Mouse (Mus musculus): Measurements from ENCODE around the gene Dpf3.

Dpf3 gene

DNA sequence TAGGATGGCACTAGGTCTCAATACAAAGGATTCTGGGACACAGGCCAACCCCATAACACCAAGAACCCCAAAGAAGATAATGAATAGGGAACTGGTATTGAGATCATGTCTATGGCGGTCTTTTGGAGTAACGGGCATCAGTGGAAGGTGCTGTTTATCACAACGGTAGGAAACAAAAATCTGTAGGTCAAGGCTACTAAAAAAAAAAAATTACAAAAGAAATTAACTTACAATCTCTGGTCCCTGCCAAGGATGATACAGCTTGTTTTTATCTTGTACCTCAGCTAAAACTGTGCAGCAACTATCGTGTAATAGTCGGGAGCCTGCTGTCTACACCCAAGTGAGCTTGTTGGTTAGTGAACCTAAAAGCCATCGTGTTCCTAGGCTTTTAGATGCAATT lies 9.2 kb upstream of the Dpf3 start:
- no peak for DNase-seq (ENCODE audit: extremely low spot score, low spot score)

DNA sequence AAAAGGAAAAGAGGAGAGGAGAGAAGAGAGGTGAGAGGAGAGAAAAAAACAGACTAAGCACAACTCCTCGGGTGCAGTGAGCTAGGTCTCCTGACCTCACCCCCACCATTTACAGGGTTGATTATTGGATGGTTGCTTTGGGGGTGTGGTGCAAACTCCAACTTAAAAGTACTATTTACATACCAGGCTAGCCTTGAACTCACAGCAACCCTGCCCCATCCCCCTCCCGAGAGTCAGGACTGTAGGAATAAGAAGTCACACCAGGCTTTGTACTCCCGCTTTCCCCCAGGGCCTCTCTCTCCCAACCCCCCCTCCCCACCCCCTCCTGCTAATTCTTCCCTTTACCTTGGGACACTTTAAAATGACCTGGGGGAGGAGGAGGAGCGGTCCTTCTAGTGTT lies 8.8 kb upstream of the Dpf3 start:
- DNase-seq (ENCODE audit: extremely low spot score, low spot score) = no peak

- peak; percentile 22 for DNase-seq (ENCODE audit: extremely low spot score, low spot score)
Measured at GRCm38 (mm10) chr12:83495961-83496282, 8.4 kb upstream of the Dpf3 start.

- no peak for DNase-seq (ENCODE audit: extremely low spot score, low spot score)
Measured at GRCm38 (mm10) chr12:83495248-83495960, 7.9 kb upstream of the Dpf3 start.

DNA sequence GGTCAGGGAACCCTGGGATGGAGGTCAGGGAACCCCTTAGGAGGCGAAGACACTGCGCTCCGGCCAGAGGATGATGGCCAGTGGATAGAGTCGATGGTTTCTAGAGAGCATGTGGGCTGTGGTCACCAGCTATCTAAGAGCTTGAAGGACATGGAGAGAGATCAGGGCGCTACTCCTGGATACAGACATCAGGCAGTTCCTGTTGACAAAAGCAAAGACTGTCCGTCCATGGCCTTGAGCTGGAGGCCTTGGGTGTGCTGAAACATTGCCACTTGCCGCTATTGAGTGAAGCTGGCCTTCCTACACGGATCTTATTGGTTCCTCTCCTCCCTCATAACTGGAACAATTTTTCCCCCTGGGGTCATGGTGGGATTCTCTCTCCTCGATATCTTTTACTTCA lies 6.7 kb upstream of the Dpf3 start:
- no peak for DNase-seq (ENCODE audit: extremely low spot score, low spot score)

DNA sequence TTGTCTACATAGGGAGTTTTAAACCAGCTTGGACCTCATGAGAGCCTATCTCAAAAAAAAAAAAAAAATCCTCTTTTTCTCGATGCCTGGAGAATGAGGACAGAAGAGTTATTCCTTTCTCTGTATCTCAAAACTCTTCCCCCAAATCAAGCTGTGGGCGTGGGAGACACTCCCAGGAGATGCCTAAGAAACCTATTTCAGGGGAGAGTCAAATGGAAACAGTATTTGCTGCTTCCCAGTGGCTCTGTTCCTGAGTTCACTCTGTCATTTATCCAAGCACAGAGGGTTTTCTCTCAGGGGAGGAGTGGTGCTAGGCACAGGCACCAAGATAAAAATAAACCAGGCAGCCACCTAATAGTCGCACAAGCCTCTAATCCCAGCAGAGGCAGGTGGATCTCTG lies 5.3 kb upstream of the Dpf3 start:
- DNase-seq (ENCODE audit: extremely low spot score, low spot score) = no peak

- no peak for DNase-seq (ENCODE audit: extremely low spot score, low spot score)
Measured at GRCm38 (mm10) chr12:83491609-83492008, 4.1 kb upstream of the Dpf3 start.

DNA sequence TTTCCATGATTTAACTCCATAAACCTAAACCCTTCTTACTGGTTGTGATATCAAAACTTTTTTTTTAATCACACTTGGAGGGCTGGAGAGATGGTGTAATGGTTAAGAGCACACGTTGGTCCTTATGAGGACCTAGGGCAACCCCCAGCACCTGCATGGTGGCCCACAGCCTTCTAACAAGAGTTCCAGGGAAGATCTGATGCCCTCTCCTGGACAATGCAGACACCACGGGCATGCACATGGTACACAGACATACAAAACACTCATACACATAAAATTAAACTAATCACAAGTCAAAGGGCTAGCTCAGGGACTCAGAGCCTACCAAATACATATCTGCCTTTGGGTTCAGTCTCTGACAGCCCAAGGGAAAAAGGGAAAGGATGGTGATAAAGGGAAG lies 2.2 kb upstream of the Dpf3 start:
- no peak for DNase-seq (ENCODE audit: extremely low spot score, low spot score)

- peak; percentile 69 for DNase-seq (ENCODE audit: extremely low spot score, low spot score)
Measured at GRCm38 (mm10) chr12:83488211-83488941, 860 bp upstream of the Dpf3 start.

- DNase-seq (ENCODE audit: extremely low spot score, low spot score) = peak; percentile 79
Measured at GRCm38 (mm10) chr12:83486671-83487461, 650 bp downstream of the Dpf3 start.

GRCm38 (mm10) chr12:83485911-83486670 lies 1.4 kb downstream of the Dpf3 start:
- peak; percentile 63 for DNase-seq (ENCODE audit: extremely low spot score, low spot score)

- peak; percentile 40 for DNase-seq (ENCODE audit: extremely low spot score, low spot score)
Measured at GRCm38 (mm10) chr12:83484855-83485745, 2.4 kb downstream of the Dpf3 start.

- DNase-seq (ENCODE audit: extremely low spot score, low spot score) = no peak
Measured at GRCm38 (mm10) chr12:83483653-83484052, 3.9 kb downstream of the Dpf3 start.

GRCm38 (mm10) chr12:83481439-83481838 lies 6.1 kb downstream of the Dpf3 start:
- no peak for DNase-seq (ENCODE audit: extremely low spot score, low spot score)

- no peak for DNase-seq (ENCODE audit: extremely low spot score, low spot score)
Measured at GRCm38 (mm10) chr12:83479818-83480401, 7.6 kb downstream of the Dpf3 start.

DNA sequence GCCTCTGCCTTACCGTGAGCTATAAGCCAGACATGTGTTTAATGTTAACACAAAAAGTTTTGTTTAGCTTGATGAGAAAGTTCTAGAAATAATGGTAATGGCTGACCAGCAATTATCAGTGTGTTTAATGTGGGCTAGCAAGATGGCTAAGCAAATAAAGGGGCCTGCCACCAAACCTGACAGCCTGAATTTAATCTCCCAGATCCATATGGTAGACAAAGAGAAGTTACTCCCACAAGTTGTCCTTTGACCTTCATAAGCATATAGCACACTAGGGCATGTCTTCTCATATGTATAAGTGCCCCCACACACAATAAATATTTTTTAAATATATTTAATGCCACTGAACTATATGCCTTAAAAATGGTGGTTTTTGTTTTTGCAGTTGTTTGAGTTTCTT lies 8.4 kb downstream of the Dpf3 start:
- DNase-seq (ENCODE audit: extremely low spot score, low spot score) = no peak

- DNase-seq (ENCODE audit: extremely low spot score, low spot score) = no peak
Measured at GRCm38 (mm10) chr12:83476277-83476676, 11.2 kb downstream of the Dpf3 start.

DNA sequence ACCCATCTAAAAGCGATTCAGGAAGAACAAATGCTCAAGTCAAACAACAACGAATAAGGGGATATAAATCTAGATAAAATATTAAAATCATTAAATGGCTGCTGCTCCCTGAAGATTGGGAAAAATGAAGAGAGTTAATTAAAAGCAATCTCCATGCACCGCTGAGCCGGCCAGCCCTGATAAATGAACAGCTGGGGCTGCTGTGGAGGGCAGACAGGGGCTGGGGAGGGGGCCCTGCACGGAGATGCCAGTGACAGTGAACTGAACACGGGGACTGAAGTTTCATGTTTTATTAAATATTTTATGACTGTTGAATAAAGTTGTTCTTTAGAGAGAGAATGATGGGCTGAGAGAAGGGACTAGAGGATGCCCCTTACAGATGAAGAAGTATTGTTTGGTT lies 12.1 kb downstream of the Dpf3 start:
- DNase-seq (ENCODE audit: extremely low spot score, low spot score) = no peak

- no peak for DNase-seq (ENCODE audit: extremely low spot score, low spot score)
Measured at GRCm38 (mm10) chr12:83473987-83474600, 13.4 kb downstream of the Dpf3 start.

GRCm38 (mm10) chr12:83471760-83472159 lies 15.8 kb downstream of the Dpf3 start:
- DNase-seq (ENCODE audit: extremely low spot score, low spot score) = no peak

All from neural tube, embryonic 10.5 days (tissue).